Mouse (Mus musculus) heart, adult 2 months (tissue): Measurements from ENCODE around the gene Smim9.

Experiments
- CTCF ChIP-seq: fragments of 200-600 bp; IDR thresholded peaks from 2 replicates; pipeline ENCODE4 v1.8.1; 2022; ENCODE audit warnings: antibody characterized with exemption, mild to moderate bottlenecking, moderate library complexity
- EP300 ChIP-seq: fragments of 200-500 bp; IDR thresholded peaks from 2 replicates; pipeline ENCODE4 v1.6.1; 2011; ENCODE audit warnings: low read depth, low read length, control low read depth; ENCODE audit not compliant: insufficient read depth

- TF ChIP-seq EP300 (no peak), CTCF (no peak)
These were observed 48.0 kb downstream of the Smim9 start for GRCm38 (mm10) chrX:75115550-75115949.
